Mouse (Mus musculus) cerebellum, postnatal 14 days (tissue): ENCODE data around the gene Olfr69.
A peak's percentile ranks its signal among the peaks of the same experiment; 100 is the strongest.
"Not testable (repeated sequence)": the region's sequence is repeated elsewhere in the genome, so short reads cannot be mapped to it uniquely, and the experiment has no call there.

Experiments used
- DNase-seq, 2 experiments: peaks; one replicate each; pipeline ENCODE4 v3.0.0; 2021; ENCODE audit warnings: mixed read lengths in 2 of 2

Olfr69 gene

DNA sequence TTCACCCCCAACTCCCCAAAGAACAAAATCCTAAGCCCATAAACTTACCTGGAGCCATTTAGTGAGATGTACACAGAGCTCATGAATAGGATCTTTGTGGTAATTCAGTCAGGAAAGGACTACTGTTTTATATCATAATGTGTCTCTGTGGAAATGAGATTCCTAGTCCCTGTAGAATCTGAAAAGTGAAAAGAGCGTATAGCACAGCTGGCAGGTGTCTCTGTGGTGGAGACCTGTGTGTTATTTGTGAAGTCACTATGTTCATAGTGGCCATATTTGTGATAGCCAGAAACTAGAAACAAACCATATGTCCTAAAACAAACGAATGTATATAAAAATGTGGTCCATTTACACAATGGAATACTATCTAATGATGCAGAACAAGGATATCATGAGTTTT is at the start of gene Olfr69:
Gene Olfr69 (minus strand): TSS at position 101 of the 400 bp plus-strand sequence.
- no peak for DNase-seq

DNA sequence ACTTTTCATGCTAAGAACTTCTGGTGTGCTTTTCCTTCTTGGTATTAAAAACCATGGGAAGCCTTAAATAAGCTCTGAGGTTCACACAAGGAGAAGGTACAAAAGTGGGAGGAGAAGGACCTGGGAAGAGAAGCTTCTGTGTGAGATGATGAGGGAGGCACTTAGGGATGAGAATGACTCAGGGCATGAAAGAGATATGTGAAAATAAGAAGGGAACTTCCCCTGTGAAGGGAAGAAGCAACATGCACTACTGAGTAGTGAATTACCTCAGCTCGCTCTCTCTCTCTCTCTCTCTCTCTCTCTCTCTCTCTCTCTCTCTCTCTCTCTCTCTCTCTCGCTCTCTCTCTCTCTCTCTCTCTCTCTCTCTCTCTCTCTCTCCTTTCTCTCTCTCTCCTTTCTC is 43.7 kb upstream of the Olfr69 start:
- DNase-seq, result not testable (repeated sequence)

DNA sequence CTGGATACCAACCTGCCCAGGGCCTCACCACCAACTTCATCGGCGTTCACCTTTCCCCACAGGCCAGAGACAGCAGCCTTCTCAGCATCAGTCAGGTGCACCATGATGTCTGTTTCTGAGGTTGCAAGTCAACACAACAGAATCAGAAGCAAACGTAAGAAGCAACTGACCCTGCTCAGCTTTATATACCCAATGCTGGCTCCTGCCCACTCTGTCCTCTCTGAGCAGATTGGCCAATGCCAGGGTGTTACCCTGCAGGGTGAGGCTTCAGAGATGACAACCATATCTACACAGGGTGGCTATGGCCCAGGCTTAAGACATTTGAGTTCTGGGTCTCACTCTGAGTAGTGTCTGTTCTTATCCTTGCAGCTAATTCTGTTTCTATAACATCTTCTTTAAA is 42.4 kb upstream of the Olfr69 start, which contains the start of gene Hbb-bt:
Gene Hbb-bt (minus strand): TSS at position 231 of the 400 bp plus-strand sequence.
- no peak for DNase-seq

DNA sequence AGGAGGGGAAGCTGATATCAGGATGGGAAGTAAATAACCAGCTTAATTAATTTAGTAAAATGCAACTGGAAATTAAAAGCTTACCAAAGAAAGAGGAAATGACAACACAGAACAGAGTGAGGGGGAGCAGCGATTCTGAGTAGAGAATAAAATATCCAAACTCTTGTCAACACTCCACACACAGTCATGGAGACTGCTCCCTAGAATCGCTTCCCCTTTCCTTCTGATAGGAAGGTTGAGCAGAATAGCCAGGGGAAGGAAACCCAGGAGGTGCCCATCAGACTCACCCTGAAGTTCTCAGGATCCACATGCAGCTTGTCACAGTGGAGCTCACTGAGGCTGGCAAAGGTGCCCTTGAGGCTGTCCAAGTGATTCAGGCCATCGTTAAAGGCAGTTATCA is 41.8 kb upstream of the Olfr69 start:
- not testable (repeated sequence) for DNase-seq

DNA sequence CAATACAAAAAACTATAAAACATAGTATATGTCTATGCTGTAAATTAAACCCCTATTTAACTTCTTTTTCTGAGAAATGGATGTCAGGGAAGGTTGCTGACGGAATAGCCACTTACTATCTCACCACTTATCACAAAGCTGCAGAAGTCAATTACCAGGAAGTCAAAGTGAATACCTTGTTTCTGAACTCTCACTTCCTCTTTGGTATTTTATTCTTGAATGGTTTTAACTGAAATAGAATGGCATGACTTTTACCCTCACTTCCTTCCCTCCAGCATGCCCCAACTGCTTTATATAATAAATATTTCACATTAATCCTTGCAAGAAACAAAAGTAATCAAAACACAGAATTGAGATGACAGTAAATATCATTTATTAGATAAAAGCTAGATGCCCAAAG is 40.8 kb upstream of the Olfr69 start:
- no peak for DNase-seq

DNA sequence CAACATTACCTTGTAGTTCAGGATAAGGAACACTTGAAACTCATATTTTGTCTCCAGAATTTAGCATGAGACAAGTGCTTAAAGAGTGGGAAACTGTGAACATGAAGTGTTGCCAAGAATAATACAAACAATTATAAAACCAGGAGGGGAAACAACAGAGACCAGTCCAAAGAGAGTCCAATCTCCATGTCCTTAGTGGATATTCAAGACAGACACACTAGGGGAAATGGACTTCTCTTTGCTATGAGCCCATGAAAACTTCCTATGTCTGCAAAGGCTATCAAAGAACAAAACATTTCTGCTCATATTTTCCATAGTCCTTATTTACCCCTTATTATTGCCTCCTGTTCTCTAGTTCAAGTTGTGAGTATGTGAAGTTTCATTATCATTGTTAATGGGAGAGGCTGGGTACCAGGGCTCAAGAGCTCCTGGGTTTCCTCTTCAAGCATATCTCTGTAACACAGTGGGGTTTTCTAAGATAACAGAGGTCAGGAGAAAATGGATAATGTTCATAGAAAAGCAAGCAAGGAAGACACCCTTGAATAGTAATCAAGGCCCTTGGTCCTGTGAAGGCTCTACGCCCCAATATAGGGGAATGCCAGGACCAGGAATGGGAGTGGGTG is 39.9 kb upstream of the Olfr69 start:
- DNase-seq, result no peak

DNA sequence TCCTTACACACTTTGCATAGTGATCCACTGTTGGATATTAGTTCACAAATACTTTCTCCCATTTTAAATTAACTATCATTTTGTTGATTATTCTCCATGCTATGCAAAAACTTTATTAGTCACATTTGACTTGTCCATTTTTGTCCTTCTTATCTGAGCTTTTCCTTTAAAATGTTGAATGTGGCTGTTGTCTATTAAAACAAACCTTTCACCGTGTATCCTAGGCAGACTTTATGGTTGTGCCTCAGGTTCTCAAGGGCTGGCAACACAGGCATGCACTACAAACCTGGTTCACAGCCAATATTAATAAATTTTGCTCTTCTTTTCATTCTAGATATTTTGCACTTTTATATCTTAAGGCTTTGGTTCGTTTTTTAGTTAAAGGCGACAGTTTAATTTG is 39.4 kb upstream of the Olfr69 start:
- no peak for DNase-seq

DNA sequence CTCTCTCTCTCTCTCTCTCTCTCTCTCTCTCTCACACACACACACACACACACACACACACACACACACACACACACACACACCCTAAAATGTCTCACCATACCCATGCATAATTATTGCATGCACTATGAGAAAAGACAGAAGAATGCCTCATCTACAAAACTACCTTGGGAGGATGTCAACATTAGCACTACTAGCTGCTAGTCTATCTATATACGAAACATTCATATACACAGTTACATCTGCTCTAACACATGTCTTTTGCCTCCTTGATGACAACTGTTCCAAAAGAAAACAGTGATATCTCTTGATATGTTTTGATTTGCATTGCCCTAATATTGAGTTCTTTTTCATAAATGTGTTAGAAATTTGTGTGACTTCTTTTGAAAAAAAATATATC is 38.9 kb upstream of the Olfr69 start:
- DNase-seq, result no peak

DNA sequence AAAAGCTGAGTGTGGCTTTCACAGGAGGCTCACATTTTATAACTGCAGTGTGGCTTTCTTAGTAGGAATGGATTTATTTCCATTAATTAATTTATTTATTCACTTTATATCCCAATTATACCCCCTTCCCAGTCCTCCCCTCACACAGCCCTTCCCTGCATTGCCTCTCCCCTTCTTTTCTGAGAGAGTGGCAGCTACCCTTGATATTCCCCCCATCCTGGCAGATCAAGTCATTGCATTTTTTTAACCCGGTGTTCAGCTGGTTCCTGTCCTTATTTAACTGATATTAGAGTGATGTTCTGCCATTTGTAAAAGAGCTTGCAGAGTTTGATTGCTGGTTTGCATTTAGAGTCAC is 38.4 kb upstream of the Olfr69 start:
- DNase-seq, result no peak

DNA sequence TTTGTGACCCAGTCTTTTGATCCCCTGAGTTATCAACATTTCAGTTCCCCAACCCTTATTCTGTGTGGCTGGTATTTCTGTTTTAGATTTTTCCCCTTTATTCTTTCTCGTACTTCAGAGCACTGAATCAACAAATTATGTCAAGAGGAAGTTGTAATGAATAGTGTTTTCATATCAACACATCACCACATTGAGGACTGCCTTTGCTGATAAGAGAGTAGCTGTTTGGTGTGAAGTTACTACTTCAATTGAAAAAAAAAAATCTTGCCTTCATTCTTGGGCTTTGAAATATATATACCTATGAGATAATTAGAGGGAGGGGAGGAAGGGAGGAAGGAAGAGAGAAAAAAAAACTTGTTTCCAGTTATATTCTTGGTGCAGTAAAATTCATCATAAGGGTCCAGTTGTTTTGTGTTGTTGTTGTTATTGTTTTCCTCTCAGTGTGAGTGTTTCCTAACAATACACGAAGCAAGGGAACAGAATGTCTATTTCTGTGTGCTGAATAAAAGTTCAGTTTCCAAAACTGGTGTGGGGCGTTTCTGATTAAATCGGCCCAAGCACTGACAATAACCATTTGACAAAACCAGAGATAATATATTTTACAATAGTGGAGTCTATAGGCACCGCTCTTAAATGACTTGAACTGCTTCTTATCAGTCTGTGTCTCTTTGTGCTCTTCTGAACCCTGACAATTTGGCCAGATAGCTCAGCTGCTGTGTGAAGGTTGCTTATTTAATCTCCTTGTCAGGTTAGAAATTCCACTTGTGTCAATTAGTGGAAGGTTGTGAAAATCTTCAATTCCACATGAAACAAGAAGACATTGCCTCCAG is 37.8 kb upstream of the Olfr69 start:
- DNase-seq, result no peak

DNA sequence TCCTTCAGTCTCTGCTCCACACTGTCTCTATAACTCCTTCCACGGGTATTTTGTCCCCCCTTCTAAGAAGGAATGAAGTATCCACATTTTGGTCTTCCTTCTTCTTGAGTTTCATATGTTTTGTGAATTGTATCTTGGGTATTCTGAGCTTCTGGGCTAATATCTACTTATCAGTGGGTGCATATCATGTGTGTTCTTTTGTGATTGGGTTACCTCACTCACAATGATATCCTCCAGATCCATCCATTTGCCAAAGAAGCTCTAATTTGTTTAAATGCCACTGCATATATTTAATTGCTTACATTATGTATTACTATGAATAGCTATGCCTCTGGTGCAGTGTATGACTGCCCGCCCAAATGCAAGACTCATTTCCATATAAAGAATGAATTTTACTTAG is 36.7 kb upstream of the Olfr69 start:
- DNase-seq, result not testable (repeated sequence)

DNA sequence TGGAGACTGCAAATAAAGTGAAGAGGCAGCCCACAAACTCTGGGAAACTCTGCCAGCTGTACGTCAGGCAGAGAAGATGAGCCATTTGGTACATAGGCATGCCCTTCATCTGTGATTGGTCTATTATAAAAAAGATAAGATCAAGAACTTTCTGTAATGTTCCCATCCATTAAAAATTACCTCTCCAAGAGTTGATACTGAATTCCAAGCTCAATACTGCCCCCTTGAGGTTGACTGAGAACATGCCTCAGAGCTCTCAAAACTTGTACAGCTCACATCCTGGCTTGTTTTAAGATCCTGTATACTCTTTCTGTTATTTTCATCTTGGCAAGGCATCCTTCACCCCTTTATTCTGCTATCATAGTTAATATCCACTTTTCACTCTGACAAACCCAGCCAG is 35.5 kb upstream of the Olfr69 start:
- DNase-seq, result peak; percentile 2 to 4

DNA sequence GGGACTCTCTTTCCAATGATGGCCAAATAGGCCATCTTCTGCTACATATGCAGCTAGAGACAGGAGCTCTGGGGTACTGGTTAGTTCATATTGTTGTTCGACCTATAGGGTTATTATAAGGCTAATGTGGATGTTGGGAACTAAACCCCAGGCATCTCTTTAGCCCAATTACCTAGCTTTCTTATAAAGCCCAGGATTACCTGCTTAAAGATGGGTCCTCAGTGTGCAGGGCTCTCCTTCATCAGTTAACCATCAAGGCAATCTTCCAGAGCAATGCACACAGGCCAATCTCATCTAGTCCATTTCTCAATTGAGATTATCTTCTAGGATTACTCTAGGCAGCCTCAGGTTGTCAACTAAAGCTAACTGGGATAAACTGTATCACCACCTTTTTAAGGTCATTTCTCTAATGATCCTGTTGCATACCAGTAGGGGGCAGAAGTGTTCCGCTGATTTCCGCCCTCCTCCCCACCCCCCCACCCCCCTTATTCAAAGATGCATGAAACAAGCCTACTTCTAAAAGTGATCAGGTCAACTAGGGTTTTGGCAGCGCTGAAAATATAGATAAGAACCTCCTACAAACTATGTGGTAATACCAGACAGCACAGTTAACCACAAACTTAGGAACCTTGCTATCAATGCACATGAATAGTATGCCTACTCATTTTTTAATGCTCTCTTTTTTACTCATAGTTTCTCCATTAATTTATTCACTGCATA is 21.4 kb upstream of the Olfr69 start:
- no peak for DNase-seq

DNA sequence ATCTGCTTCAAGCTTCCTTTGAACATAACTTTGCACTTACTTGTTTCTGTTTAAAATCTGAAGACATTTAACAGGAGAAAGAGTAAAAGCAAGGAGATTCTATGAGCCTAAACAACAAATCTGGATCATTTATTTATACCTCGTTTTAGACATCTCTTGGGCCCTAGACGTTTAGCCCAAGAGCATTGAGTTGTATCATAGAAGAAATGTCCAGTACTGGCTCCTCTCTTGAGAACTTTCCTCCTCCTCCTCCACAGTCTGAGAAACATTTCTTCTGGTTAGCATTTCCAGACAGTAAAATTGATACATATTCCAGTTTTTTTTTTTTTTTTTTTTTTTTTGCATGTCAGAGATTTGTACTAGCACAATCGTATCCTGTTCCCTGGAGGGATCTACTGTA is 20.3 kb upstream of the Olfr69 start, which contains the start of gene Olfr67:
Gene Olfr67 (minus strand): TSS at position 101 of the 400 bp plus-strand sequence.
- no peak for DNase-seq

DNA sequence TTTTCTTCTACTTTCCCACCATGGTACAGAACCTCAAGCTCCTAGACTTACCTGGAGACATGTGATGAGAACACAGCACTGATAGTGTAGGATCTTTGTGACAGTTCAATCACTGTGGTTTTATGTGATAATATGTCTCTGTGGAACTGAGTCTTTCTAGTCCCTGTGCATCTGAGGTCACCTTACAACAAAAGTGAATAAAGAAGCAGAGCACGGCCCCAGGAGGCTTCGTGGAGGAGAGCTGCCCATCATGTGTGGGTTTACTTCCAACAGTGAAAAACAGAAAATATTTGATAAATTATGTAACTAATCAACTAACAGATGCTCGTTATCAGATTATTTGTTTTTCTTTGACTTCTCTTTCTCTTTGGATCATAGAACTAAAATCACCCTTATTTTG is 8.2 kb upstream of the Olfr69 start, which contains the start of gene Olfr68:
Gene Olfr68 (minus strand): TSS at position 101 of the 400 bp plus-strand sequence.
- DNase-seq, result no peak

DNA sequence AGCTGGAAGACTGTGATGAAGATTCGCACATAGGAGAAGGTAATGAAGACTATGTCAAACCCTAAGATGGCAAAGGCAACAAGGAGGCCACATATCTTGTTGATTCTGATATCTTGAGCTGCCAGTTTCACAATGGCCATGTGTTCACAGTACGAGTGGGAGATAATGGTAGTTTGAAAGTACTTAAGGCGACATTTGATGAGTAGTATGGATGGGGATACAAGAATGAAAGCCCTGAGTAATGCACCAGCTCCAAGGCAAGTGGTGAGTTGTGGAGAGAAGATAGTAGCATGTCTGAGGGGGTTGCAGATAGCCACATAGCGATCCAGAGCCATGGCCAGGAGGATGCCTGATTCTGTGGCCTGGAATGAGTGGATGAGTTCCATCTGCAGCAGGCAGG is 6.3 kb upstream of the Olfr69 start:
- DNase-seq, result not testable (repeated sequence)

DNA sequence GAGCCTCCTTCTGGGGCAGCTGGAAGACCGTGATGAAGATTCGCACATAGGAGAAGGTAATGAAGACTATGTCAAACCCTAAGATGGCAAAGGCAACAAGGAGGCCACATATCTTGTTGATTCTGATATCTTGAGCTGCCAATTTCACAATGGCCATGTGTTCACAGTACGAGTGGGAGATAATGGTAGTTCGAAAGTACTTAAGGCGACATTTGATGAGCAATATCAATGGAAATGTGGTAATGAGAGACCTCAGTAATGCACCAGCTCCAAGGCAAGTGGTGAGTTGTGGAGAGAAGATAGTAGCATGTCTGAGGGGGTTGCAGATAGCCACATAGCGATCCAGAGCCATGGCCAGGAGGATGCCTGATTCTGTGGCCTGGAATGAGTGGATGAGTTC is 3.7 kb downstream of the Olfr69 start:
- not testable (repeated sequence) for DNase-seq

DNA sequence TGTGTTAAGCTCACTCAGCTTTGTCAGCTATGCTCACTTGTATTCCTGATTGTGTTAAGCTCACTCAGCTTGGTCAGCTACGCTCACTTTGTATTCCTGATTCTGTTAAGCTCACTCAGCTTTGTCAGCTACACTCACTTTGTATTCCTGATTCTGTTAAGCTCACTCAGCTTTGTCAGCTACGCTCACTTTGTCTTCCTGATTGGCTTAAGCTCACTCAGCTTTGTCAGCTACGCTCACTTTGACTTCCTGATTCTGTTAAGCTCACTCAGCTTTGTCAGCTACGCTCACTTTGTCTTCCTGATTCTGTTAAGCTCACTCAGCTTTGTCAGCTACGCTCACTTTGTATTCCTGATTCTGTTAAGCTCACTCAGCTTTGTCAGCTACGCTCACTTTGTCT is 9.2 kb downstream of the Olfr69 start:
- DNase-seq, result not testable (repeated sequence)

DNA sequence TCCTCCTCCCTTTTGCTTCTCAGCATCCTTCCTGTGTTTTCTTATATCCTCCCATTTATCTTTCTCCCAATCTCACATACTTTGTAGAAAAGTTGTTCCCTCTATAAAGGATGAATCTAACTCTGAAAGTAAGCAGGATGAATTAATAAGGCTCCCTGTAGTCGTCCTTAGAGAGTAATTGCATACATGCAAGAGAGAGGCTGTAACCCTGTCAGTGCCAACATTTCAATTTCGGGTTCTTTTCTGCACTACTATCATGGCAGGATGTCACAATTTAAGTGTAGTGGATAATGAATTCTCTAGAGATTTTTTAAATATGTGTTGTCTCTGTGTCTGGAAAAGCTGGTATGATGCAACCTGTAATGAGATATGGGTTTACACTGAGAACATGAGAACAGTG is 14.2 kb downstream of the Olfr69 start, which contains the start of gene Olfr630:
Gene Olfr630 (minus strand): TSS at position 101 of the 400 bp plus-strand sequence.
- no peak for DNase-seq

DNA sequence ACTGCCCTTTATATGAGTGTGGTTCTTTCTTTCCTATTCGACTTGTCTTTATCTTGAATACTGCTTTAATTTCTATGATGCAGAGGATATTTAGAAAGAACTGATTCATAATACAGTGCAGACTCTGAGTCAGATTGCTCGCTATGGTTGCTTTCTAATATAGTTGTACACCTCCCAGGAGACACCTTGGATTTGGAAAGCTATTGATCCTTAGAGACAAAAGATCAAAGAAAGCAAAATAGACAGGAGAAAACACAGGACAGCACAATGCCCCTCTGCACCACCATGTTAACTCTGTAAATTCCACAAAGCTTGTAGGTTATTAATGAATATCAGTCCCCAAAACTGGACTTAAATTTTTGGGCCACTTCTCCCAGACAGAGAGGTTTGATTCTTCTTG is 26.6 kb downstream of the Olfr69 start, which contains the start of gene Olfr629:
Gene Olfr629 (minus strand): TSS at position 101 of the 400 bp plus-strand sequence.
- no peak for DNase-seq

DNA sequence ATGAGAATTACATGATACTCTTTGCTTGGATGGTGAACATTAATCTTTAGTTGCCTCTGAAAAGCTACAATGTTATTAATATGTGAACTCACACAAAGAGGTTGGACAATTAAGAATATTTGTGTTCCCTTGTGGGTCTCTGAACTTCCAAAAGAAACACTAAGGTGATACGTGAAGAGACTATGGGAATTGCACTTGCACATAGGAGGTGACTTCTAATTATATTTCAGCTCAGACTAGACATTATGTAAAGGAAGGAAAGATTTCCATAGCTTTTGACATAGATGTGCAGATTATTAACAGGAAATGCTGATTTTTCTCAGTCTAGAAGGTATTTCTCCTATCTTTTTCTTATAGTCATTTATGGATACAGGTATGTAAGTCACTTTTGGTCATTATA is 41.3 kb downstream of the Olfr69 start, which contains the start of gene Olfr628:
Gene Olfr628 (plus strand): TSS at position 301 of the 400 bp plus-strand sequence.
- no peak for DNase-seq

DNA sequence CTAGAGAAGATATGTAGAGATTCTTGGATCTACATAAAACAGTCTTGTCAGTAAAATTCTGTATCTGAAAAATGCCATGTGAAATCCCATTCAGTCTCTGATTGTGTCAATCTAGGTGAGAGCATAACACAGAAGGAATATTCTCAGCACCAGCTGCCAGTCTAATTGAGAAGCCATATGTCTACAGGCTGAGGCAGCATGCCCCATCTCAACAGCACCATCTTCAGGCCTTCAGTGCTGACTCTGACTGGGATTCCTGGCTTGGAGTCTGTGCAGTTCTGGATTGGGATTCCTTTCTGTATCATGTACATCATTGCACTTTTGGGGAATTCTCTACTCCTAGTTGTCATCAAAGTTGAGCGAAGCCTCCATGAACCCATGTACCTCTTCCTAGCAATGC is 55.0 kb downstream of the Olfr69 start:
- not testable (repeated sequence) for DNase-seq
